Mouse (Mus musculus) liver, embryonic 16.5 days (tissue): Measurements from ENCODE around the gene Zranb1. TPM values are rescaled to one million over a fixed set of nuclear protein-coding genes. Genes with fewer than 3 reads are reported as not detected.

Experiments used
- ATAC-seq: fragments of 200-750 bp; cut with Nextera tagmentation; 2 replicates; pipeline ENCODE4 v1.8.0; 2017; ENCODE audit warnings: low read depth, mild to moderate bottlenecking, moderate number of reproducible peaks, moderate library complexity
- H3K27ac ChIP-seq: fragments of 300-500 bp; sonication (generic); 2 replicates; pipeline ENCODE4 v1.5.1; 2014; ENCODE audit warnings: mild to moderate bottlenecking, low read length
- H3K27me3 ChIP-seq: fragments of 300-500 bp; sonication (generic); 2 replicates; pipeline ENCODE4 v1.6.1; 2014; ENCODE audit warnings: low read depth, low read length, mixed read lengths; ENCODE audit not compliant: control insufficient read depth, insufficient read depth
- H3K36me3 ChIP-seq: fragments of 300-500 bp; sonication (generic); 2 replicates; pipeline ENCODE4 v1.6.1; 2014; ENCODE audit warnings: mild to moderate bottlenecking; ENCODE audit not compliant: control insufficient read depth, insufficient read depth
- H3K4me1 ChIP-seq: fragments of 300-500 bp; sonication (generic); 2 replicates; pipeline ENCODE4 v1.6.1; 2014; ENCODE audit warnings: low read depth, low read length, mixed read lengths; ENCODE audit not compliant: control insufficient read depth
- H3K4me2 ChIP-seq: fragments of 300-500 bp; sonication (generic); 2 replicates; pipeline ENCODE4 v1.6.1; 2014; ENCODE audit warnings: low read depth, low read length, mixed read lengths
- H3K4me3 ChIP-seq: fragments of 300-500 bp; sonication (generic); 2 replicates; pipeline ENCODE4 v1.5.1; 2014; ENCODE audit warnings: low read depth, mild to moderate bottlenecking, low read length
- H3K9ac ChIP-seq: fragments of 300-500 bp; sonication (generic); 2 replicates; pipeline ENCODE4 v1.6.1; 2014; ENCODE audit warnings: low read depth, low read length
- H3K9me3 ChIP-seq: fragments of 300-500 bp; sonication (generic); replicated peaks from 2 replicates; pipeline ENCODE4 v1.6.1; 2016; ENCODE audit warnings: low read length; ENCODE audit not compliant: control insufficient read depth
- WGBS: fragments of 180-500 bp; shearing (Covaris S2); extraction: QIAGEN DNeasy Blood & Tissue Kit; methylation state at CpG from one replicate; pipeline ENCODE4 v1.1.7; 2014; ENCODE audit not compliant: insufficient replicate concordance; 5-methylcytosine and 5-hydroxymethylcytosine counted together
- polyA plus RNA-seq: library from polyadenylated mRNA; unstranded; fragments of >200 nt; fragmentation: Nextera tagmentation; extraction: Ambion mirVana; gene quantifications from 2 replicates; pipeline ENCODE4 v1.2.1, GENCODE M21; 2015

Zranb1 gene
- polyA plus RNA-seq, 1 experiment from 2014 or later = 5.6 TPM

GRCm38 (mm10) chr7:132939118-132939517, 8.2 kb downstream of the Zranb1 start:
- H3K4me1 ChIP-seq = peaks cover 3% of the 10 kb centered on the region; the same call in 1 of the 2 replicates
- H3K36me3 ChIP-seq = no peaks in the 10 kb centered on the region
- H3K4me2 ChIP-seq = no peak overlapping the region
- H3K4me3 ChIP-seq = no peak overlapping the region
- H3K9me3 ChIP-seq = no peaks in the 10 kb centered on the region
- H3K9ac ChIP-seq = no peak overlapping the region
- ATAC-seq = peak; percentile 77
- H3K27ac ChIP-seq = peak overlapping the region; percentile 37; the same call in 1 of the 2 replicates
- WGBS = 63% methylated on average over 2 of the region's 2 CpGs
- H3K27me3 ChIP-seq = no peaks in the 10 kb centered on the region

DNA sequence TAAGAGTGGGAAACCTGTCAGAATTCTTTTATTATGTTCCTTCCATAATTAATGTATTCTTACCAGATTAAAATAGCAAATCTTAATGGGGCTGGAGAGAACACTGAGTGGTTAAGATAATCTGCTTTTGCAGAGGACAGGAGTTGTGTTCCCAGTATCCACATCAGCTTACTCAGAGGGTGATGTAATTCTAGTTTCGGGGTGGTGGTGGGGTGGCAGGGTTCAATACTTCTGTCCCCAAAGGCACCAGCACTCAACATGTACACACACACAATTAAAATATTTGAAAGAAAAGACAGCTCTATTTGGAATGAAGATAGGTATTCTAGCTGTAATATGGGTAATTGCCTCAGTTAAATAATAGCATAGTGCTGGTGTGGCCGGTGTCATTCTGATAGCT, 9.6 kb downstream of the Zranb1 start:
- Histone ChIP-seq H3K27ac (no peak overlapping the region; the same call in 1 of the 2 replicates), H3K4me3 (no peak overlapping the region), H3K36me3 (no peaks in the 10 kb centered on the region), H3K9me3 (no peaks in the 10 kb centered on the region), H3K4me1 (peaks cover 3% of the 10 kb centered on the region; the same call in 1 of the 2 replicates), H3K4me2 (no peak overlapping the region), H3K27me3 (no peaks in the 10 kb centered on the region), H3K9ac (no peak overlapping the region)
- peak; percentile 71 for ATAC-seq
- WGBS = 59% methylated on average over 2 of the region's 2 CpGs

GRCm38 (mm10) chr7:132949968-132950367, 19.0 kb downstream of the Zranb1 start:
- Histone ChIP-seq H3K36me3 (no peaks in the 10 kb centered on the region), H3K27ac (no peak overlapping the region), H3K4me1 (no peaks in the 10 kb centered on the region), H3K4me3 (no peak overlapping the region), H3K27me3 (no peaks in the 10 kb centered on the region), H3K9me3 (no peaks in the 10 kb centered on the region), H3K9ac (no peak overlapping the region), H3K4me2 (no peak overlapping the region)
- no peak for ATAC-seq
- WGBS = 76% methylated on average over 4 of the region's 4 CpGs

GRCm38 (mm10) chr7:132950613-132951012, 19.7 kb downstream of the Zranb1 start:
- Histone ChIP-seq H3K27me3 (no peaks in the 10 kb centered on the region), H3K9ac (no peak overlapping the region), H3K4me3 (no peak overlapping the region), H3K4me2 (no peak overlapping the region), H3K27ac (no peak overlapping the region), H3K36me3 (no peaks in the 10 kb centered on the region), H3K4me1 (no peaks in the 10 kb centered on the region), H3K9me3 (no peaks in the 10 kb centered on the region)
- ATAC-seq = no peak
- WGBS = 77% methylated on average over 3 of the region's 3 CpGs

GRCm38 (mm10) chr7:132964395-132964794, 33.5 kb downstream of the Zranb1 start:
- Histone ChIP-seq H3K9ac (no peak overlapping the region), H3K4me3 (no peak overlapping the region), H3K27ac (no peak overlapping the region), H3K9me3 (no peaks in the 10 kb centered on the region), H3K4me1 (no peaks in the 10 kb centered on the region), H3K27me3 (no peaks in the 10 kb centered on the region), H3K4me2 (no peak overlapping the region), H3K36me3 (peaks cover 6% of the 10 kb centered on the region)
- WGBS = 80% methylated on average over 3 of the region's 3 CpGs
- ATAC-seq = no peak

DNA sequence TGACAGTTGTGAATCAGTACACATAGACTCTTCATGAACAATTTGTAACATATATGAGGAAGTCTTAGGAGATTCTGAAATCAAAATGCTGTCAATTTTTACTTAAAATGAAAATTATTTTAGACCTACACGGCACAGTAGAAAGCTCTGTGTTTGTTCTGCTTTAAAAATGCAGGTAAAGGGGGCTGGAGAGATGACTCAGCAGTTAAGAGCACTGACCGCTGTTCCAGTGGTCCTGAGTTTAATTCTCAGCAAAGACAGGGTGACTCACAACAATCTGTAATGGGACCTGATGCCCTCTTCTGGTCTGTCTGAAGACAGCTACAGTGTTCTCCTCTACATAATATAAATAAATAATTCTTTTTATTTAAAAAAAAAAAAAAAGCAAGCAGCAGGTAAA, 34.8 kb downstream of the Zranb1 start:
- 74% methylated on average over 2 of the region's 2 CpGs for WGBS
- Histone ChIP-seq H3K27ac (no peak overlapping the region), H3K36me3 (peaks cover 6% of the 10 kb centered on the region), H3K4me3 (no peak overlapping the region), H3K4me2 (no peak overlapping the region), H3K4me1 (no peaks in the 10 kb centered on the region), H3K9ac (no peak overlapping the region), H3K27me3 (no peaks in the 10 kb centered on the region), H3K9me3 (no peaks in the 10 kb centered on the region)
- no peak for ATAC-seq

DNA sequence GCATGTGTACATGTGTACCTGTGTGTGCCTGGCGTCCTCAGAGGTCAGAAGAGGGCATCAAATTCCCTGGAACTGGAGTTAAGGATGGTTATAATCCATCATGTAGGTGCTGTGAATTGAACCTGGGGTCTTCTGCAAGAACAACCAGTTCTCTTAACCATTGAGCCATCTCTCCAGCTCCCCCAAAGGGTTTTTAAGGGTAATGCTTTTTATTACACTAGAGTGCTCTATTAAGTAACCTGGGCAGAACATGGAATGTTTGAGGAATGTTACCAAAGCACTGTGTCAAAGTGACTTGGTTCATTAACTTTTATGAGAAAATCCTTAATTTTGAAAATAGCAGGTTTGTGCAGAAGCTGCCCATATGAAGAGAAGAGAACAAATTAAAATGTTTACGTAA, 41.1 kb downstream of the Zranb1 start:
- no peaks in the 10 kb centered on the region for H3K27me3 ChIP-seq
- no peak for ATAC-seq
- no peaks in the 10 kb centered on the region for H3K4me1 ChIP-seq
- no peak overlapping the region for H3K9ac ChIP-seq
- H3K4me3 ChIP-seq = no peak overlapping the region
- H3K27ac ChIP-seq = no peak overlapping the region
- peaks cover 9% of the 10 kb centered on the region for H3K36me3 ChIP-seq
- H3K9me3 ChIP-seq = no peaks in the 10 kb centered on the region
- no peak overlapping the region for H3K4me2 ChIP-seq
- WGBS = 85% methylated on average over 2 of the region's 2 CpGs

DNA sequence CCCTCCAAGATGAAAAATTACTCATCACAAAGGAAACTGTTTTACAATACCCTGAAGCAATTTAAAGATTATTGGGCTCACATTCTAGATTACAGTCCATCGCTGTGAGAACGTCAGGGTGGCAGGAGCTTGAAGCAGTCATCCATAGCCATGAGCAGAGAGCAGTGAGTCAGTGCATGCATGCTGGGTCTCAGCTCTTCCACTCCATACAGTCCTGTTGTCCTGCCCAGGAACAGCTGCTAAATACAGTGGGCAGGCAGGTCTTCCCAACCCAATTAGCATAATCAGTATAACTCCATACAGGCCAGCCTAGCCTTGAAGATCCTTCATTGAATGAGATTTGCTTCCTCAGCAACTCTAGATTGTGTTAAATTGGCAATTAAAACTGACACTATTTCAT, 45.1 kb downstream of the Zranb1 start:
- H3K36me3 ChIP-seq = peaks cover 8% of the 10 kb centered on the region

DNA sequence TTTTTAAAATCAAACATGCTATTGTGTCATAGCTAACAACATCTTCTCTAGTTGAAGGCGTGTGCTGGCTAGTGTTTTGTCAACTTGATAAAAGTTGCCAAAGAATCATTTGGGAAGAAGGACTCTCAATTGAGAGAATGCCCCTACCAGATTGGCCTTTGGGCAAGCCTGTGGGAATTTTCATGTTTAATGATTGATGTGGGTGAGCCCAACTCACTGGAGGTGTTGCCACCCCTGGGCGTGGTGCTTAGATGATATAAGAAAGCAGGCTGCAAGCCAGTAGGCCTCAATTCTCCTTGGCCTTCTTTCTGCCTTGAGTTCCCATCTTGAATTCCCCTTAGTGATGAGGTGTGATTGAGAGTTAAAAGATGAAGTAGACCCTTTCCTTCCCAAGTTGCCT, 47.0 kb downstream of the Zranb1 start:
- no peak overlapping the region for H3K27ac ChIP-seq
- WGBS = 83% methylated on average over 2 of the region's 2 CpGs
- peaks cover 20% of the 10 kb centered on the region for H3K36me3 ChIP-seq
- no peak overlapping the region for H3K9ac ChIP-seq
- H3K9me3 ChIP-seq = no peaks in the 10 kb centered on the region
- H3K4me1 ChIP-seq = no peaks in the 10 kb centered on the region
- H3K4me2 ChIP-seq = no peak overlapping the region
- H3K4me3 ChIP-seq = no peak overlapping the region
- ATAC-seq = no peak
- no peaks in the 10 kb centered on the region for H3K27me3 ChIP-seq

More for the DNA sequence above, 45.1 kb downstream of the Zranb1 start:
- no peak for ATAC-seq
- Histone ChIP-seq H3K9me3 (no peaks in the 10 kb centered on the region), H3K27ac (no peak overlapping the region), H3K27me3 (no peaks in the 10 kb centered on the region), H3K4me1 (no peaks in the 10 kb centered on the region), H3K4me2 (no peak overlapping the region), H3K9ac (no peak overlapping the region), H3K4me3 (no peak overlapping the region)
- 83% methylated on average over 2 of the region's 2 CpGs for WGBS
